13 mouse cellular contexts compared by ENCODE assay signal in genomic region chr12:29823766-29824417, GRCm38 (mm10).
DNase-seq lines count a peak whose midpoint lies in the region; ATAC-seq and TF ChIP-seq lines count a peak whose summit lies in the region.
"Had no signal": no experiment of that assay in that cellular context is flagged by ENCODE, and none has a peak within 500 bp of the region (broad histone marks: within the 10 kb centered on the region; RNA-seq: fewer than 3 reads in every experiment).

No protein-coding gene starts in this region.

- no peak for TF ChIP-seq CTCF in lung, postnatal 0 days (IDR thresholded peaks at IDR 0.05)
- no peak for TF ChIP-seq CTCF in forebrain, postnatal 0 days (IDR thresholded peaks at IDR 0.05; ENCODE audit: low read depth)

- no peaks in the 10 kb centered on the region for H3K36me3 ChIP-seq in heart, embryonic 12.5 days
- H3K36me3 ChIP-seq in lung, postnatal 0 days (ENCODE audit: insufficient read depth, low read length), result no peaks in the 10 kb centered on the region
- H3K36me3 ChIP-seq in forebrain, postnatal 0 days (ENCODE audit: insufficient read depth), result peaks cover 4% of the 10 kb centered on the region; the same call in 1 of the 2 replicates
- H3K36me3 ChIP-seq in neural tube, embryonic 15.5 days, result peaks cover 9% of the 10 kb centered on the region; the same call in 1 of the 2 replicates
- H3K36me3 ChIP-seq: G1E had no signal

- no peak for ATAC-seq in heart, embryonic 12.5 days (ENCODE audit: insufficient number of reproducible peaks, low FRiP score)
- peak; percentile 43 for ATAC-seq in lung, postnatal 0 days
- no peak for ATAC-seq in forebrain, postnatal 0 days
- no peak for ATAC-seq in neural tube, embryonic 15.5 days (ENCODE audit: low FRiP score)

- peak; percentile 81 for DNase-seq in heart, adult 11 months
- DNase-seq in lung, postnatal 0 days (ENCODE audit: low spot score), result peak; percentile 68
- no peak for DNase-seq in lung, adult 18-20 months
- peak; percentile 35 for DNase-seq in forebrain, postnatal 0 days
- DNase-seq in heart, postnatal 4 days, result no peak
- DNase-seq in embryo, embryonic 11 days, result no peak
- DNase-seq: adrenal gland, postnatal 14 days; cerebellum, postnatal 36 days; kidney, adult 9 months had no signal

- H3K27me3 ChIP-seq in heart, embryonic 12.5 days (replicated peaks), result no peaks in the 10 kb centered on the region
- no peaks in the 10 kb centered on the region for H3K27me3 ChIP-seq in lung, postnatal 0 days (replicated peaks; ENCODE audit: insufficient read depth, low read length)
- no peaks in the 10 kb centered on the region for H3K27me3 ChIP-seq in forebrain, postnatal 0 days (ENCODE audit: insufficient read depth, low read length)
- no peaks in the 10 kb centered on the region for H3K27me3 ChIP-seq in neural tube, embryonic 15.5 days (replicated peaks)

- H3K4me1 ChIP-seq in heart, embryonic 12.5 days (replicated peaks), result no peaks in the 10 kb centered on the region
- H3K4me1 ChIP-seq in lung, postnatal 0 days (ENCODE audit: insufficient read depth, low read depth, low read length), result no peaks in the 10 kb centered on the region
- peaks cover 17% of the 10 kb centered on the region for H3K4me1 ChIP-seq in forebrain, postnatal 0 days (ENCODE audit: insufficient read depth)
- peaks cover 30% of the 10 kb centered on the region for H3K4me1 ChIP-seq in neural tube, embryonic 15.5 days

- 79% methylated on average over 10 of the region's 10 CpGs for WGBS in heart, embryonic 12.5 days
- WGBS in lung, postnatal 0 days, result 58% methylated on average over 10 of the region's 10 CpGs
- WGBS in forebrain, postnatal 0 days, result 53% methylated on average over 10 of the region's 10 CpGs
- WGBS in neural tube, embryonic 15.5 days, result 74% methylated on average over 10 of the region's 10 CpGs

- no peak overlapping the region for H3K4me3 ChIP-seq in heart, embryonic 12.5 days
- no peak overlapping the region for H3K4me3 ChIP-seq in lung, postnatal 0 days (ENCODE audit: low read depth, low read length)
- no peak overlapping the region for H3K4me3 ChIP-seq in forebrain, postnatal 0 days (ENCODE audit: low read depth, low read length)
- H3K4me3 ChIP-seq in neural tube, embryonic 15.5 days (replicated peaks), result no peak overlapping the region
- H3K4me3 ChIP-seq: myocyte had no signal

- H3K4me2 ChIP-seq in heart, embryonic 12.5 days, result no peak overlapping the region
- H3K4me2 ChIP-seq in lung, postnatal 0 days (replicated peaks; ENCODE audit: low read depth, low read length), result no peak overlapping the region
- H3K4me2 ChIP-seq in forebrain, postnatal 0 days (ENCODE audit: low read depth), result no peak overlapping the region
- H3K4me2 ChIP-seq in neural tube, embryonic 15.5 days, result no peak overlapping the region

- no peak for TF ChIP-seq EP300 in lung, postnatal 0 days (IDR thresholded peaks at IDR 0.05)

- no peaks in the 10 kb centered on the region for H3K9me3 ChIP-seq in heart, embryonic 12.5 days (replicated peaks)
- H3K9me3 ChIP-seq in lung, postnatal 0 days (ENCODE audit: low read length), result no peaks in the 10 kb centered on the region
- no peaks in the 10 kb centered on the region for H3K9me3 ChIP-seq in forebrain, postnatal 0 days (ENCODE audit: low read length)
- H3K9me3 ChIP-seq in neural tube, embryonic 15.5 days (replicated peaks), result no peaks in the 10 kb centered on the region

- H3K27ac ChIP-seq in heart, embryonic 12.5 days (ENCODE audit: poor library complexity, severe bottlenecking), result no peak overlapping the region
- no peak overlapping the region for H3K27ac ChIP-seq in lung, postnatal 0 days (ENCODE audit: low read length)
- H3K27ac ChIP-seq in forebrain, postnatal 0 days (ENCODE audit: low read depth, low read length), result peak overlapping the region; percentile 58; the same call in 1 of the 2 replicates
- H3K27ac ChIP-seq in neural tube, embryonic 15.5 days (replicated peaks), result peak overlapping the region; percentile 45

- H3K9ac ChIP-seq in heart, embryonic 12.5 days, result no peak overlapping the region
- H3K9ac ChIP-seq in lung, postnatal 0 days (replicated peaks; ENCODE audit: low read depth), result no peak overlapping the region
- no peak overlapping the region for H3K9ac ChIP-seq in forebrain, postnatal 0 days
- H3K9ac ChIP-seq in neural tube, embryonic 15.5 days (replicated peaks), result no peak overlapping the region

Comparison
In these comparisons a context has a peak if more than half of its experiments do, and no peak if none do; other contexts are left out.
1. DNase-seq: peak in heart, adult 11 months (single experiment), lung, postnatal 0 days (single experiment) and forebrain, postnatal 0 days (single experiment); none in lung, adult 18-20 months (0 of 2), heart, postnatal 4 days (single experiment) and embryo, embryonic 11 days (single experiment).
2. H3K27ac ChIP-seq: peak in forebrain, postnatal 0 days (single experiment) and neural tube, embryonic 15.5 days (single experiment); none in heart, embryonic 12.5 days (single experiment) and lung, postnatal 0 days (single experiment).